Mouse (Mus musculus): ENCODE data around the gene Gcn1l1.
"Not testable (repeated sequence)": the region's sequence is repeated elsewhere in the genome, so short reads cannot be mapped to it uniquely, and the experiment has no call there.

Gcn1l1 gene

GRCm38 (mm10) chr5:115558182-115558794 lies 6.8 kb upstream of the Gcn1l1 start:
- DNase-seq (ENCODE audit: extremely low read depth, insufficient read length, low spot score) = no peak

GRCm38 (mm10) chr5:115559237-115560101 lies 5.6 kb upstream of the Gcn1l1 start, which contains the start of gene Rplp0:
Gene Rplp0 (plus strand): TSS chr5:115559467.
- DNase-seq (ENCODE audit: extremely low read depth, insufficient read length, low spot score) = peak; percentile 94

GRCm38 (mm10) chr5:115560336-115560905 lies 4.6 kb upstream of the Gcn1l1 start:
- DNase-seq (ENCODE audit: extremely low read depth, insufficient read length, low spot score) = no peak

DNA sequence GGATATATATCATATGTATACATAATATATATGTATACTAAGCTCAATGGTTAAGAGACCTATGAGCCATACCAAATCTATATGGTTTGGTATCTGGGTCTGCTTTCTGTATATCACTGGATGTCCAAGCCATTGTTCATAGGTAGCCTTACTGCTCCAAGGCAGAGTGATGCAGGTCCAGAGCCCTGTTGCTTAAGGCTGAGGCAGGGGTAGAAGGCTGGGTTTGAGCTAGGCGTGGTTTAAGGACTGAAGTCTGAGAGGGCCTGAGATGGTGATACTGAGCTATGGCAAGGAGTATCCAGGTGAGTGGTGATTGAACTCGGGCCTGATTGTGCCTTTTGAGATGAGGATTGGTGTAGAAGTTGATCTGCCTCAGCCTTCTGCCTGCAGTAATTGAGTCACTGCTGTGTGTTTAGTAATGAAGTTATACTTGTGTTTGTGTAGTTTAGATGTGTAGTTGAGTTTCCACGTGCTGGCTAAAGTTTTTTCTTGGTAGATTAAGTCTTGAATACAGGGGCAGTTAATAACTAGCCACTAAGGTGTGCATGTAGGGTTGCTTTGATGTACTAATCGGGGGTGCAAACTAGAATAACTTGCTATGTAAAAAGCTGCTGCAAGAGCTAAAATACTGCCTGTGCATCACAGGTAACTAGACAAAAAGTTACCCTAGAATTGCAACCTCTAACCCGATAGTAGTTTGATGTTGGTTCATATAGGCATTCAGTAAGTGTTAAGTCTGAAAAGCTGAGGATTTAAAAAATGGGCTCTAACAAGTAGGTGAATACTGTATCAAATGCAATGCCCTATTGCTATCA lies 1.1 kb upstream of the Gcn1l1 start:
- no peak for DNase-seq (ENCODE audit: extremely low read depth, insufficient read length, low spot score)

DNA sequence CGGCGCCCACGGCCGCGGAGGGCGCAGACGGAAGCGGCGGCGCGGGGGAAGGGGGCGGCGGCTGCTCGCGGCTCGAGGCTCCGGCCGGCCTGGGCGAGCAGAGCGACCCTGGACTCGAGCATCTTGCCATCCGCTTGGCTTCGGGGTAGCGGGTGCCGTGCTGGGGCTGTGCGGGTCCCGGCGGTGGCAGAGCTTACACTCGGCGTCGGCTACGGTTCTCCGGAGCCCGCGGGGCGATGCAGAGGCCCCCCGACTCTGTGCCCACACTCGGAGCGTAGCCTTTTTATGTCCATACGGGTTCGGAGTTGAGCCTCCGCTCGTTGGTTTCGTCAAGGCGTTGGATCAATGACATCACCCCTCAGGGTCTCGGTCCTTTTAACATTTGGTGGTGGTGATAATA lies 349 bp downstream of the Gcn1l1 start:
- DNase-seq (ENCODE audit: extremely low read depth, insufficient read length, low spot score) = peak; percentile 48

DNA sequence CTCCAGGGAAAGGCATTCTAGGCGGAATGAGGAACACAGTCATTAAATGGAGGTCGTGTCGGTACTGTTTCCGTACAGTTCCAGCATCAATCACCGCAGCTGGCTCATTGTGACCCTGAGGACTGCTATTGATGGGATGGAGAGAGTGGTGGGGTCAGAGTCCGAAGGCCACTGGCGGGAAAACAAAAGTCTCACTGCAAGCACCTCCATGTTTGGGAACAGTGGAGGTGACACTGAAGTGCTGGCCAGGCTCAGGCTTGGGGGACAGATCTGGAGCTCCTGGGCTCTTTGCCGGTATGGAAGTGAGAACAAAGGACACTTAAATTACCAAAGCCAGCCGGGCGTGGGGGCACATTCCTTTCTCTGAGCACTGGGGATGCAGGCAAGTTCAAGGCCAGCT lies 3.6 kb downstream of the Gcn1l1 start:
- no peak for DNase-seq (ENCODE audit: extremely low read depth, insufficient read length, low spot score)

DNA sequence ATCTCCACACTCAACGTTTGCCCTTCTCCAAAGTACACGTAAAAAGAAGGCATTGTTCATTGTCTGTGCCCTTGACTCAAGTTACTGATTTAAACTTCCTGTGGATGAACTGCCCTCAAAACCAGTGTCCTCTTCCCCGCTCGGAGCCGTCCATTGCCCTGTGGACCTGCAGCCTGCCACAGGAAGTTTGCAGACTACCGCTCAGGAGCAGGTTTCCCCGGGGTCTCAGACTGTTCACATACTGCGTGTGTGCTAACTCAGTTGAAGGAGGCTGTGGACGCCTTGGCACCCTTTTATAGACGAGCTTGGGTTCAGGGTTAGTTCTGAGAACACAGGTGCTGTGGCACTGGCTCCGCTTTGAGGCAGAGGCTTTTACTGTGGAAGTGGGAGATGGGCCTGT lies 4.3 kb downstream of the Gcn1l1 start:
- DNase-seq (ENCODE audit: extremely low read depth, insufficient read length, low spot score) = no peak

- no peak for DNase-seq (ENCODE audit: extremely low read depth, insufficient read length, low spot score)
Measured at GRCm38 (mm10) chr5:115569721-115570120, 4.7 kb downstream of the Gcn1l1 start.

DNA sequence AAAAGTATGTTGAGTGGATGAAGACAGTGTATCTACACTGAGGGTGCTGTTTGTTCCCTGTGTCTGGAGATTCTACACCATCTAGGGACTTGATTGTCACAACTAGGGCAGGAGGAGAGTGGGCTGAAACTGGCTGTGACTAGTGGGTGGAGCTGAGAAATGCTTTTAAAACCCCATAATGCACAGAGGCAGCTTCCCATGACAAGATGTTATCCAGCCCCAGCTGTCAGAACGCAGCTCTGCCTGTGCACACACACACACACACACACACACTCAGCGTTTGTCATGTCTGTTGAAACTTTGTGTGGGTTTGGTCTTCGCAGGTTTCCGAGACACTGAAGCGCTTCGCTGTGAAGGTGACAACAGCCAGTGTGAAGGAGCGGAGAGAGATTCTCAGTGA lies 6.0 kb downstream of the Gcn1l1 start:
- no peak for DNase-seq (ENCODE audit: extremely low read depth, insufficient read length, low spot score)

DNA sequence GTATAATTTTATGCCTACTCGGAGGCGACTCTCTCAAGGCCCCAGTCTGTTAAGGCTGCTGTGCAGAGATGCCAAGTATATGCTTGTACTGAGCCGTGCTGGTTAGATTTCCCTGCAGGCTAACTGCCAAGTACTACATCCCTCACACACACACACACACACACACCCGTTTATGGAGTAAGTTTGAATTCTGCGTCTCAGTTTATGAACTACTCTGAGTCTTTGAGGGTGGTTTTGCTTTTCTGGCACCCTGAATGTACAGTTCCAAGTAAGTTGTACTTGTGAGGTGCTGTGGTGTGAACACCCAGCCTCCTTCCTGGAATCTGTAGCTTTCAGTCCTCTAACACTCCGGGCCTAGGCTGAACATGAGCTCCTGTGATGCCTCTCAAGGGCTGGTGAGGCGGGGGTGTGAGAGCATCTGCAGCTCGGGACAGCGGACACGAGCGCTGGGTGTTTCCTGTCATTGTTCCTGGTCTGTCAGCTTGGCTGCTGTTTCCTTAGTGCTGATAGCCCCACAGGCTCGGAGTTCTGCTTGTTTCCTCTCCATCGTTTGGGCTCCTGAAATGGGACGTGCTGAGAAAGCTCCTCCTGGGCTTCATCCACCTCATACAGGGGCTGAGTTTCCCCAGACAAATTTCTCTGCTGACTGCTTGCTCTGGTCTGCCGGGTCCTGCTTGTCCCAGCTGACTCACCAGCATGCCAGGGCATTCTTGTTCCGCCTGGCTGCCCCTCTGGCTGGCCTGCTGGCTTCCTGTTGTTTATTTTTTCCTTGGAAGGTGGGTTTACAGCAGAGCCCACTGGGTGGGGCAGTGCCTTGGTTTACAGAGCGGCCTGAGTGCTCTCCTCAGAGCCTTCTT lies 7.9 kb downstream of the Gcn1l1 start:
- DNase-seq (ENCODE audit: extremely low read depth, insufficient read length, low spot score) = peak; percentile 68

DNA sequence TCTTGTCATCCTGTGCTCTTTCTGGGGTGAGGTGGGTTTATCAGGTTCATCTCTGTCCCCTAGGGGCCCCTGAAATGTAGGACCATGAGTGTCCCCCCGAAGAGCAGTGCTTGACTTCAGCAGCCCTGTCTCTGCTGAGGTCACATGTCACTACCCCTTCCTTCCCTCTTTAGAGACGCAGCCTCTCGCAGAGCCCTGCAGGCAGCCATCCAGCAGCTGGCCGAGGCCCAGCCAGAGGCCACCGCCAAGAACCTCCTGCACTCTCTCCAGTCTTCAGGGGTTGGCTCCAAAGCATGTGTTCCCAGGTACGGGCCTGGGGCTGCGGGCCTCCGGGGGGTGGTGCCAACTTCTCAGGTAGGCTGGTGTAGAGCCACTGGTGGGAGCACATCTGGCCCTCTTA lies 9.9 kb downstream of the Gcn1l1 start:
- no peak for DNase-seq (ENCODE audit: extremely low read depth, insufficient read length, low spot score)

DNA sequence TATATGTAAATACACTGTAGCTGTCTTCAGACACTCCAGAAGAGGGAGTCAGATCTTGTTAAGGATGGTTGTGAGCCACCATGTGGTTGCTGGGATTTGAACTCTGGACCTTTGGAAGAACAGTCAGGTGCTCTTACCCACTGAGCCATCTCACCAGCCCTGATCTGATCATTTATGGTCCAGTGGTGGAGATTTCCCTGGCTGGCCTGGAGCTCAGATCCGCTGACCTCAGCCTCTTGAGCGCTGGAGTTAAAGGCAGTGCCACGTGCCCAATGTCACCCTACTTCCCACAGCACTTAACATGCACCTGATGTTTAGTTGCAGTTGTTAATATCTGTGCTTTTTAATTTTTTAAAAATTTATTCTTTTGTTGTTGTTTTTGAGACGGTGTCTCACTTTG lies 12.6 kb downstream of the Gcn1l1 start:
- not testable (repeated sequence) for DNase-seq (ENCODE audit: extremely low read depth, insufficient read length, low spot score)

- no peak for DNase-seq (ENCODE audit: extremely low read depth, insufficient read length, low spot score)
Measured at GRCm38 (mm10) chr5:115578922-115579321, 13.9 kb downstream of the Gcn1l1 start.

DNA sequence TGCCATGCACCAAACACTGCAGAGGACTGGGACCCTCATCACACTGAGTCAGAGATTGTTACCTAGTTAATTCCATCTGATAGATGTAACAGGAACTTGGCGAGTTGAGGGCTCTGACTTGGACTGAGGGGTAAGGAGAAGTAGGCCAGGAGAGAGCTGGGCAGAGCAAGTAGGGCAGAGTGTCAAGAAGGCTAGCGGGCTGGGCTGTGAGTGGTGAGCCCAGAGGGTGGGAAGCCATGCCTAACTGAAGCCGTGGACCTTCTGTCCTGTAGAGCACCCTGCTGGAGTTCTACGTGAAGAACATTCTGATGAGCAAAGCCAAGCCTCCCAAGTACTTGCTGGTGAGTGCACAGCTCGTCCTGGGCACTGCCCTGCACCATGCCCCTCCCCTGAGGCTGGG lies 14.3 kb downstream of the Gcn1l1 start:
- no peak for DNase-seq (ENCODE audit: extremely low read depth, insufficient read length, low spot score)

DNA sequence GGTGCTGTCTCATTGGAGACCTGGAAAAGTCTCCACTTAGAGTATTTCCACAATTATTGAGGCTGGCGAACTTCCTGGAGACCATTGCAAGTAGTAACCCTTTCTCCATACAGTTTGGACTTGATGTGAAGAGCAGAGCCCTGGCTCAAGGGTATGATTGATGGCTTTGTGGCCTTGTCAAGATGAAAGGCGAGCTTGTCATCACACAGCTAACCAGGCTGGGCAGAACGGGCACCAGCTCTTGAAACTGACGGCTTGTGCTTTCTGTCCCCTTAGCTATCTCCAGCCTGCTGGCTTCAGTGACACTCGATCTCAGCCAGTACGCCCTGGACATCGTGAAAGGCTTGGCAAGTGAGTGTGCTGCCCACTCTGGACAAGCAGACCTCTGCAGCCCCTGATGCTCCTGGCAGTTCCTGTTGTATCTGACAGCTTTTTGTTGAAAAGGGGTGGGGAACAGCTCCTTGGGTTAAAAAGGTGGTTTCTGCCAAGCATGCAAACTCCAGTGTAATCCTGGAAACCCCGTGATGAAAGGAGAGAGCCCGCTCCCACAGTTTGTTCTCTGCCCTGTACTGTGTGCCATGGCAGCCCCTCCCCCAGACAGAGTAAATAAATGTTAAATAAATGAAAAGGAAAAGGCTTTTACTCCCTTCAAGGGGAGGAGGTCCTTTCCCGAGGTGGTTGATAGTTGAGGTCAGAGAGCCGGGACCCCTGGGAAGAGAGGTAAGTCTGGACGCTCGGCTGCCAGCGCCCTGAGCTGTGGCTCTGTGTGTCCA lies 15.4 kb downstream of the Gcn1l1 start:
- no peak for DNase-seq (ENCODE audit: extremely low read depth, insufficient read length, low spot score)

- no peak for DNase-seq (ENCODE audit: extremely low read depth, insufficient read length, low spot score)
Measured at GRCm38 (mm10) chr5:115581662-115582061, 16.6 kb downstream of the Gcn1l1 start.

- no peak for DNase-seq (ENCODE audit: extremely low read depth, insufficient read length, low spot score)
Measured at GRCm38 (mm10) chr5:115585616-115586015, 20.6 kb downstream of the Gcn1l1 start.

DNA sequence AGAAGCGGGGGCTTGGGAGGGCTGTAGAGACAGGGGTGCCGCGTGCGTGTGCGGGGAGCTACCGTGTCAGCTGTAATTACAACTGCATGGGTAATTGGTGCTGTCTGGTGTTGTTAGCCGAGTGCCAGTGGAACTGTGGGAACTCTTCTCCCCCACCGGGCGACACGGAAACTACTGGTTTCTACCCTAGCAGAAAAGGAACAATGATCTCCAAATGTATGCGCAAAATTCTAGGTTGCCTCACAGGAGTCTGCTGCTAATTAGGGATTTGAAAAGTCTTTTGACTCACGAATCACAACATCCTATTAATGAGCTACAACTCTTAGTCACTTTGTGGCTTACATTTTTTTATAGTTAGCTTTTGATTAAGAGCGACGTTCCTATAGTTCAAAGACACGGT lies 21.1 kb downstream of the Gcn1l1 start:
- no peak for DNase-seq (ENCODE audit: extremely low read depth, insufficient read length, low spot score)

GRCm38 (mm10) chr5:115586780-115587179 lies 21.7 kb downstream of the Gcn1l1 start:
- DNase-seq (ENCODE audit: extremely low read depth, insufficient read length, low spot score) = no peak

All from 3134 (cell line).